Mouse (Mus musculus) effector memory CD4-positive, alpha-beta T cell, adult 7 months (primary cell): ENCODE data around the gene S100a8. TPM values are rescaled to one million over a fixed set of nuclear protein-coding genes. Genes with fewer than 3 reads are reported as not detected.

Source experiments
- polyA plus RNA-seq: library from polyadenylated mRNA; unstranded; fragments of 100-300 nt; shearing (Covaris generic); gene quantifications from one replicate; pipeline ENCODE4 v1.2.1, GENCODE M21; 2017

The S100a8 gene
- not detected for polyA plus RNA-seq

DNA sequence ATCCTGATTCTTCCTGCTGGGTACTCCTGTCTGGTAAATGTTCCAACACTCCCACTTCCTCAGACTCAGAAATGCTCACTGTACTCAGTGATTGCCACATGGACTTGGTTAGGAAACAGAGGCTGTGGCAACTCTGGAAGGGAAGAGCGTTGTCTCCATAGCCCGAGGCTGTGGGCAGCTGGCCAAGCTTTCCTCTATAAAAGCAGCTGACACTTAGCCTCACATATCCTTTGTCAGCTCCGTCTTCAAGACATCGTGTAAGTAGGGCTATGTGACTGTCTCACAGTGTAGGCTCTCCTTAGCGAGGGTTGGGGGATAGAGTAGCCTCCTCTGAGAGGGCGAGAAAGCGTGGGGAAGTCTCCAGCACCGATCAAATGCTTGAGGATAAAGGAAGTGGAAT, at the start of gene S100a8:
TSS of gene S100a8 (plus strand) at position 133 of the 400 bp plus-strand sequence.

GRCm38 (mm10) chr3:90653717-90654116, 15.1 kb upstream of the S100a8 start, which contains the start of gene S100a7a:
TSS of gene S100a7a (plus strand) at chr3:90654017.

GRCm38 (mm10) chr3:90695613-90696012, 26.8 kb downstream of the S100a8 start, which contains the start of gene S100a9:
TSS of gene S100a9 (minus strand) at chr3:90695721.

Other genes with a start within 250 kb of the S100a8 start
- gene Ints3, start 235.4 kb upstream of the S100a8 start, polyA plus RNA-seq = 22.0 TPM
- not detected for gene Npr1, start 203.1 kb upstream of the S100a8 start, polyA plus RNA-seq
- 88.3 TPM for gene Ilf2, start 192.9 kb upstream of the S100a8 start, polyA plus RNA-seq
- gene Snapin, start 177.9 kb upstream of the S100a8 start, polyA plus RNA-seq = 54.4 TPM
- gene Chtop, start 159.5 kb upstream of the S100a8 start, polyA plus RNA-seq = 165 TPM
- 2.7 TPM for gene S100a1, start 154.6 kb upstream of the S100a8 start, polyA plus RNA-seq
- 153 TPM for gene S100a13, start 154.5 kb upstream of the S100a8 start, polyA plus RNA-seq
- gene S100a14, start 142.1 kb upstream of the S100a8 start, polyA plus RNA-seq = not detected
- gene S100a16, start 131.7 kb upstream of the S100a8 start, polyA plus RNA-seq = not detected
- 3.4 TPM for gene S100a3, start 108.4 kb upstream of the S100a8 start, polyA plus RNA-seq
- not detected for gene S100a2, start 78.7 kb upstream of the S100a8 start, polyA plus RNA-seq
- gene Gm42674, start 67.1 kb upstream of the S100a8 start, polyA plus RNA-seq = not detected
- 366 TPM for gene S100a4, start 65.2 kb upstream of the S100a8 start, polyA plus RNA-seq
- gene S100a5, start 60.5 kb upstream of the S100a8 start, polyA plus RNA-seq = not detected
- gene S100a6, start 56.1 kb upstream of the S100a8 start, polyA plus RNA-seq = 1,053 TPM
- gene S100a7a, start 15.0 kb upstream of the S100a8 start, polyA plus RNA-seq = 0.29 TPM
- gene S100a9, start 26.7 kb downstream of the S100a8 start, polyA plus RNA-seq = not detected
- gene Pglyrp4, start 57.9 kb downstream of the S100a8 start, polyA plus RNA-seq = not detected
- not detected for gene Gm5849, start 108.9 kb downstream of the S100a8 start, polyA plus RNA-seq